Mouse (Mus musculus): Measurements from ENCODE around the gene Nrxn3. TPM values are rescaled to one million over a fixed set of nuclear protein-coding genes. Genes with fewer than 3 reads are reported as not detected.

Gene Nrxn3
- polyA plus RNA-seq, 1 experiment, result 0.19 TPM

DNA sequence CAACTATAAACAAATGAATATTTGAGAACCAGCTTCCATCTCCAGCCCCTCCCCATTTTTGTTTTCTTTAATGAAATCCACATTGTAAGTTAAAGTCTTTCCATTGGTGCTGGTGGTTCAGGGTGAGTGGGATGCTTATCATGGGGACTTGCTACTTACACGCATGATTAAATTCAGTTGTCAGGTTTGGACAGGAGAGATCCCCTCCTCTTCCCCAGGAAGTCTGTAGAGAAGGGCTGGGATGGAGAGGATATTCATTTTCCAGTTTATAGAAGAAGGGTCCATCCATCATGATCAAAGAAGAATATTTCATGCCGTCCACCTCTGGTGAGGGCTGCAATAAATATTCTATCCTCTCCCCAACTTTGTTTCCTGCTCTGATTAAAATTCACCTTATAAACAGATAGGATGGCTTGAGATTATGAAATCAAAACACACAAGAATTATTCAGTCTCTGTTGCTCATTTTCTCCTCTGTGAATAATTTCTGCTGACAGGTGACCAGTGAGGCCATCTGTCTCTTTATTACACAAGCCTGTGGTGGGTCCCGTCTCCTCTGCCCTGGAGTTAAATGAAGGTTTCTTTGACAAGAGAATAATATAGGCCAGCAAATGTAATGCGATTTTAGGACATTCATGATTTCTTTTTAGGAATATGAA is 830.7 kb downstream of the Nrxn3 start:
- no peak overlapping the region for H3K27ac ChIP-seq (ENCODE audit: control insufficient read depth, insufficient read depth, low read length)
- H3K27me3 ChIP-seq (ENCODE audit: control insufficient read depth, insufficient read depth, low read length), result no peaks in the 10 kb centered on the region
- DNase-seq, result no peak
- no peak overlapping the region for H3K4me3 ChIP-seq (ENCODE audit: control insufficient read depth, insufficient read depth, low read length)
- H3K36me3 ChIP-seq (ENCODE audit: control insufficient read depth, insufficient read depth, low read length), result no peaks in the 10 kb centered on the region
- WGBS, result 79% methylated on average over 4 of the region's 4 CpGs
- TF ChIP-seq POLR2A (IDR thresholded peaks at IDR 0.05; ENCODE audit: control insufficient read depth, extremely low read depth, insufficient read depth, low read length, poor library complexity), result no peak
- no peak for TF ChIP-seq CTCF (IDR thresholded peaks at IDR 0.05; ENCODE audit: borderline replicate concordance, control insufficient read depth, extremely low read depth, insufficient read depth, low read length, poor library complexity)
- no peaks in the 10 kb centered on the region for H3K4me1 ChIP-seq (replicated peaks; ENCODE audit: control insufficient read depth, insufficient read depth, low read length)

GRCm38 (mm10) chr12:89554171-89554570 is 831.5 kb downstream of the Nrxn3 start:
- 83% methylated on average over 2 of the region's 2 CpGs for WGBS
- DNase-seq, result no peak
- TF ChIP-seq CTCF (IDR thresholded peaks at IDR 0.05; ENCODE audit: borderline replicate concordance, control insufficient read depth, extremely low read depth, insufficient read depth, low read length, poor library complexity), result no peak
- no peak for TF ChIP-seq POLR2A (IDR thresholded peaks at IDR 0.05; ENCODE audit: control insufficient read depth, extremely low read depth, insufficient read depth, low read length, poor library complexity)

GRCm38 (mm10) chr12:89554740-89555430 is 832.2 kb downstream of the Nrxn3 start:
- Histone ChIP-seq H3K4me1 (replicated peaks; ENCODE audit: control insufficient read depth, insufficient read depth, low read length) (no peaks in the 10 kb centered on the region), H3K36me3 (ENCODE audit: control insufficient read depth, insufficient read depth, low read length) (no peaks in the 10 kb centered on the region), H3K27me3 (ENCODE audit: control insufficient read depth, insufficient read depth, low read length) (no peaks in the 10 kb centered on the region), H3K4me3 (ENCODE audit: control insufficient read depth, insufficient read depth, low read length) (no peak overlapping the region), H3K27ac (ENCODE audit: control insufficient read depth, insufficient read depth, low read length) (no peak overlapping the region)
- TF ChIP-seq CTCF (IDR thresholded peaks at IDR 0.05; ENCODE audit: borderline replicate concordance, control insufficient read depth, extremely low read depth, insufficient read depth, low read length, poor library complexity) (no peak), POLR2A (IDR thresholded peaks at IDR 0.05; ENCODE audit: control insufficient read depth, extremely low read depth, insufficient read depth, low read length, poor library complexity) (no peak)
- no peak for DNase-seq
- WGBS, result 81% methylated on average over 2 of the region's 2 CpGs

More at GRCm38 (mm10) chr12:89554171-89554570, 831.5 kb downstream of the Nrxn3 start:
- no peaks in the 10 kb centered on the region for H3K36me3 ChIP-seq (ENCODE audit: control insufficient read depth, insufficient read depth, low read length)
- no peak overlapping the region for H3K27ac ChIP-seq (ENCODE audit: control insufficient read depth, insufficient read depth, low read length)
- H3K4me1 ChIP-seq (replicated peaks; ENCODE audit: control insufficient read depth, insufficient read depth, low read length), result no peaks in the 10 kb centered on the region
- no peak overlapping the region for H3K4me3 ChIP-seq (ENCODE audit: control insufficient read depth, insufficient read depth, low read length)
- no peaks in the 10 kb centered on the region for H3K27me3 ChIP-seq (ENCODE audit: control insufficient read depth, insufficient read depth, low read length)

- 46% methylated on average over 1 of the region's 1 CpGs for WGBS
- DNase-seq, result no peak
- H3K27me3 ChIP-seq (ENCODE audit: control insufficient read depth, insufficient read depth, low read length), result no peaks in the 10 kb centered on the region
- no peaks in the 10 kb centered on the region for H3K36me3 ChIP-seq (ENCODE audit: control insufficient read depth, insufficient read depth, low read length)
- no peak overlapping the region for H3K4me3 ChIP-seq (ENCODE audit: control insufficient read depth, insufficient read depth, low read length)
- TF ChIP-seq CTCF (IDR thresholded peaks at IDR 0.05; ENCODE audit: borderline replicate concordance, control insufficient read depth, extremely low read depth, insufficient read depth, low read length, poor library complexity), result no peak
- TF ChIP-seq POLR2A (IDR thresholded peaks at IDR 0.05; ENCODE audit: control insufficient read depth, extremely low read depth, insufficient read depth, low read length, poor library complexity), result no peak
- H3K4me1 ChIP-seq (replicated peaks; ENCODE audit: control insufficient read depth, insufficient read depth, low read length), result no peaks in the 10 kb centered on the region
- H3K27ac ChIP-seq (ENCODE audit: control insufficient read depth, insufficient read depth, low read length), result no peak overlapping the region
These were observed 836.2 kb downstream of the Nrxn3 start for GRCm38 (mm10) chr12:89558921-89559320.

- Histone ChIP-seq H3K27ac (ENCODE audit: control insufficient read depth, insufficient read depth, low read length) (no peak overlapping the region), H3K4me3 (ENCODE audit: control insufficient read depth, insufficient read depth, low read length) (no peak overlapping the region), H3K4me1 (replicated peaks; ENCODE audit: control insufficient read depth, insufficient read depth, low read length) (no peaks in the 10 kb centered on the region), H3K36me3 (ENCODE audit: control insufficient read depth, insufficient read depth, low read length) (no peaks in the 10 kb centered on the region), H3K27me3 (ENCODE audit: control insufficient read depth, insufficient read depth, low read length) (no peaks in the 10 kb centered on the region)
- TF ChIP-seq CTCF (IDR thresholded peaks at IDR 0.05; ENCODE audit: borderline replicate concordance, control insufficient read depth, extremely low read depth, insufficient read depth, low read length, poor library complexity) (no peak), POLR2A (IDR thresholded peaks at IDR 0.05; ENCODE audit: control insufficient read depth, extremely low read depth, insufficient read depth, low read length, poor library complexity) (no peak)
- no peak for DNase-seq
- 88% methylated on average over 4 of the region's 4 CpGs for WGBS
These were observed 839.4 kb downstream of the Nrxn3 start for GRCm38 (mm10) chr12:89561989-89562565.

GRCm38 (mm10) chr12:89568723-89569377 is 846.2 kb downstream of the Nrxn3 start:
- Histone ChIP-seq H3K27ac (ENCODE audit: control insufficient read depth, insufficient read depth, low read length) (no peak overlapping the region), H3K4me1 (replicated peaks; ENCODE audit: control insufficient read depth, insufficient read depth, low read length) (no peaks in the 10 kb centered on the region), H3K36me3 (ENCODE audit: control insufficient read depth, insufficient read depth, low read length) (no peaks in the 10 kb centered on the region), H3K4me3 (ENCODE audit: control insufficient read depth, insufficient read depth, low read length) (no peak overlapping the region), H3K27me3 (ENCODE audit: control insufficient read depth, insufficient read depth, low read length) (no peaks in the 10 kb centered on the region)
- TF ChIP-seq CTCF (IDR thresholded peaks at IDR 0.05; ENCODE audit: borderline replicate concordance, control insufficient read depth, extremely low read depth, insufficient read depth, low read length, poor library complexity) (no peak), POLR2A (IDR thresholded peaks at IDR 0.05; ENCODE audit: control insufficient read depth, extremely low read depth, insufficient read depth, low read length, poor library complexity) (no peak)
- 89% methylated on average over 6 of the region's 6 CpGs for WGBS
- DNase-seq, result no peak

Measured in thymus, adult 2 months (tissue).